Mouse (Mus musculus) sigmoid colon, adult 10 weeks (tissue): Measurements from ENCODE around the gene Mmp11. TPM values are rescaled to one million over a fixed set of nuclear protein-coding genes. Genes with fewer than 3 reads are reported as not detected.

Experiments
- polyA plus RNA-seq: library from polyadenylated mRNA; stranded (reverse); fragments of 350-450 nt; fragmentation: Illumina TruSeq; extraction: RNeasy Lipid Tissue Mini Kit (QIAGEN cat#74804); gene quantifications from one replicate; pipeline ENCODE4 v1.2.3, GENCODE M21; 2014; ENCODE audit warnings: low read depth, low replicate concordance

The Mmp11 gene
- polyA plus RNA-seq, result 1.0 TPM

DNA sequence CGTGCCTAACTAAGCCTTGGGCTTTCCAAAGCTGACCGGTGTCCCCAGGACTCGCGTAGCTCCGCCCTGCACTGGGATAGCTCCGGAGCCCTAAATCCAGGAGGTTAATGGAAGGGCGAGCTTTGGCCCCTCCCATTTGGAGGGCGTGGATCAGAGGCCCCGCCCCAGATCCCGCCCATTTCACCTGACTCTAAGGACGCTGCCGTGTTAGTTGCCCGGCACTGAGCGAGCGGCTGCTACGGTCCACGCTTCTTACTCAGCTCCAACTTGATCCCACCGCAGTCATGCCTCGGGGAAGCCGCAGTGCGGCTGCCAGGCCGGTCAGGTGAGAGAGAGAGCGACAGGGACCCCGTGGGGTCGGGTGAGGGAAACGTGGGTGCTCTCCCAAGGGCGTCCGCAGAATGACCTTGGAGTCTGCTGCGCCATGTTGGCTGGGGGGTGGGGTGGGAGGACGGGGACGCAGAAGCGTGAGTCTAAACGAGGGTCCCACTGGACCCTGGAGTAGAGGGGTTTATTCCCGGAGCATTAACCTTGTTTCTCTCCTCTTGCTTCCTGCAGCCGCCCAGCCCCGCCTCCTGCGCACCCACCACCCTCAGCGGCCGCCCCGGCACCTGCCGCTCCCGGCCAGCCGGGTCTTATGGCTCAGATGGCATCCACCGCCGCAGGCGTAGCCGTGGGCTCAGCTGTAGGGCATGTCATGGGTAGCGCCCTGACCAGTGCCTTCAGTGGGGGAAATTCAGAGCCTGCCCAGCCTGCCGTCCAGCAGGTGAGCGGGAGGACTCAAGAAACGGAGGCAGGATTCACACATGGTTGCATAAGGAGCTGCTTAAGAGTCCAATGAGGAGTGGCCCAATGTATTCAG lies at the start of gene Mmp11:
Gene Mmp11 (minus strand): TSS at position 817 of the 862 bp plus-strand sequence.

DNA sequence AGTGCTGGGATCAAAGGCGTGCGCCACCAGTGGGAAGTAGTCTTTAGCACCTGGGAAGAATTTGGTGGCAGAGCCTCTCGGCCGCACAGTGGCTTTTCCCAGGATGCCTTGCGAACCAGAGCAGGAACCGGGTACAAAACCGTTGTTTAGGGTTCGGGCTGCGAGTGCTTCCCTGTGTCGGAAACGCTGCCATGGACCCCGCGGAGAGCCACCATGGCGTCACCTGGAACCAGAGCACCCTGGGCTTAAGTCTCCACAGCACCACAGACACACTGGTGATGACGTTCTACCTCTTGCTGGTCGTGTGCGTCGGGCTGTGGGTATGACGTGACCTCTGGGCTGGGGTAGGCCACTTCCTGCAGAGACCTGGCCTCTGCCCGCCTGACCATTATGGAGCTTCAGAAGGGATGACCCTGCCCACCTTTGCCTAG lies 18.1 kb upstream of the Mmp11 start, which contains the start of gene Gm5134:
Gene Gm5134 (plus strand): TSS at position 134 of the 431 bp plus-strand sequence.

DNA sequence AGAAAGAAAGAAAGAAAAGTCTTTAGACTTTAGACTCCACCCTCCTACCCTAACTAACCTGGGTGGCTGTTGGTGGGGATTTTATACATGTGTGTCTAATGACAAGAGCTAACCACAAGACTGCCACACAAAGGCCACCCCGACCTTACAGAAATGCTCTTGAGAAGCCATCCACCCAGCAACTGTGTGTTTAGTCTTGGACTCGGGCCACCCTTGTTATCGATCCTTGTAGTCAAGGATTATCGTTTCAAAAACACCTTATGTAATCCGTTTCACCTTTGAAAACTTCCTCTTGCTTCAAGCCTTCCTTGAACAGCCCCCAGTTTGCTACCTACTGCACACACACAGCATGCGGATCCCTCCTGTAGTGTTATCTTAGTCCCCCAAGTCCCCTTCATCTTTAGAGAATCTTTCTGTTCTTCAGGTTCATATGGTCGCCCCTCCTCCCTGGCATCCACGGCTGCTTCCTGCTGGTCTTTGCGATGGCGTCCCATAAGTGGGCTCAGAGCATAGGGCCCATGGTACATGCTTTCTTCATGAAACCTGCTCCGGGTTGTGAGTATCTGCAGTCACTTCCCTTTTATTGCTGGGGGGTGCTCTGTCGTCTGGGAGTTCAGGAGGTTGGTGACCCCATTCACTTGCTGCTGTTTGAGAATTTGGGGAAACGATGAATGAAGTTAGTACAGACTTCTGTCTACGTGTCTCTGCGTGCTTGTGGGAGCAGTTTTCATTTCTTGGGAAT lies 6.6 kb upstream of the Mmp11 start, which contains the start of gene Vpreb3:
Gene Vpreb3 (plus strand): TSS at position 322 of the 742 bp plus-strand sequence.

DNA sequence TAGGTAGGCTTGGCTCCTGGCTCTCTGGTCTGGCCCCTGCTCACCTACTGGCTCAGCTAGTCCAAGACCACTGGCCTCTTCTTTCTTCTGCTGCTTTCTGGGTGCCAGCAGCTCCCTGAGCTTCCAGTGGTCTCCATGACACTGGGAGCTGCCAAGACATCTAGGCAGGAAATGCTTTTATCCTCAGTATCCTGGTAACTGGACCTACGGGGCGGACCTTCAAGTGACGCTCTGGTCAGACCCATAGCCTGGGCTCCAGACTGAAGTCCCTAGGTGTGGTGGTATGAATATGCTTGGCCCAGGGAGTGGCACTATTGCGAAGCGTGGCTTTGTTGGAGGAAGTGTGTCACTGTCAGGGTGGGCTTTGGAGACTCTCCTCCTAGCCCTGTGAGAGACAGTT lies 4.2 kb upstream of the Mmp11 start, which contains the start of gene Gm867:
Gene Gm867 (minus strand): TSS at position 153 of the 400 bp plus-strand sequence.

DNA sequence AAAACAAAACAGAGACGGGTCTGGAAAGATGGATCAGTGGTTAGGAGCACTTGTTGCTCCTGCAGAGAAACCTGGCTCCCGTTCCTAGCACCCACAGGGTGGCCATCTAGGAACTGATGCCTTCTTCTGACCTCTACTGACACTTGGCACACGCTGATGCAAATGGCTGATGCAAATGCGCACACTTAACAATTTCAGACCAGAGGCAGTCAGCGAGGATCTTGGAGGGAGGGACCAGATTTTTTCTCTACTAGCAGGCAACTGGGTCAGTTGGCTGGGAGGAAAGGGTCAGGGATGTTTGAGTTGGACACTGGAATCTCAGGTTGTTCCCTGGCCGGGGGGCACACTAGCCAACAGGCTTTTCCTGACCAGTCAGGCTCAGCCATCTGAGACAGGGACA lies 3.4 kb downstream of the Mmp11 start, which contains the start of gene Chchd10:
Gene Chchd10 (plus strand): TSS at position 240 of the 400 bp plus-strand sequence.

DNA sequence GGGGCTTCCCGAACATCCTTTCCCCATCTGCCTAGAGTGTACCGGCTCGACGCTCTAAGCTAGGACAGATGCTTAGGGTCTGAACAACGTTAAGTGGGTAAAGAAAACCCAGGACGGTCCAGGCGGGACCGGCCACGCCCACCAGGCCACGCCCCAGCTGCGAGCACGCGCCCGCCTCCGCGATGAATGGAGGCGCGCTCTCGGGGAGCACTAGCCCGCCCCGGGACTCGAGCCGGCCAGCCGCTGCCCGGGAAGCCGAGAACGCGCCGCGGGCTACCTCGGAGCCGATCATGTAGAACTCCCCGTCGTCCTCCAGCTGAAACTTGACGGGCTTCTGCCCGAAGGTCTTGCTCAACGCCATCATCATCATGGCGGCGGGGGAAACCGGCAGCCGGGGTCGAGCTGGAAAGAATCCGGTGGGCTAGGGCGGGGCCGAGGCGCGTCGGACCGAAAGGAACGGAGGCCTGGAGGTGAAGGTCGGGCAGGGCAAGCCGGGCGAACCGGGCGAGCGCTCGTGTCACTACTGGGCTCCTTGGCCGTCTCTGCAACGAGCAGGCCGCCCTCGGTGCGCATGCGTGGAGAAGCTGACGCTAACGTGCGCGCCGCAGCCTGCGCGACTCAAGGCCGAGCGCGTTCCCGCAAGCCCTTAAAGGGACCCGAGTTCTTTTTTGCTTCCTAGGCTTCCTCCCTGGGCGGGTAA lies 15.1 kb downstream of the Mmp11 start, which contains the start of gene Smarcb1:
Gene Smarcb1 (minus strand): TSS at position 592 of the 700 bp plus-strand sequence.

DNA sequence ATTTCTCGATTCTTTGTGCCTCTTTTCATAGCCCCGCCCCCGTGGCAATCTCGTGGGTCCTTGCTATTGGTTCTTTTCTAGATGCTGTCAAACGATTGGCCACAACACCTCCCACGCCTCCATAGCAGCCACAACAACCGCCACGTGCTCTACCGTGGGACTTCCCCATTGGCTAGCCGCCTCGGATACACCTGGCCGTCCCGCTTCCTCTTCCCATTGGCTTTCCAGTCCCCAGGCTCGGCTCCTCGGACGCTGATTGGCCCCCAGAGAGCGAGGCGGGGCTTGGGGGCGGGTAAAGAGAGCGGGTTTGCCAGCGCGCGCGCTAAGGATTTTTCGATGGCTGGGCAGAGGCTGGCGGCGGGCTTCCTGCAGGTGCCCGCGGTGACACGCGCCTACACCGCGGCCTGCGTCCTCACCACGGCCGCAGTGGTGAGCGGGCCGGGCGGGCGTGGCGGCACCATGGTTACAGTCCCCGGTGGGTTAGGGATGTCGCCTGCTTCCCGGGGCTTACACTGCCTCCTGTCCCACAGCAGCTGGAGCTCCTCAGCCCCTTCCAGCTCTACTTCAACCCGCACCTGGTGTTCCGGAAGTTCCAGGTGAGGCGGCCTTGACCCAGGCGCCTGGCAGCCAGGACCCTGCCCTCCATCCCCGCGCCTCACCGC lies 43.1 kb downstream of the Mmp11 start, which contains the start of gene Derl3:
Gene Derl3 (plus strand): TSS at position 325 of the 662 bp plus-strand sequence.

Other genes with a start within 250 kb of the Mmp11 start
- 4.6 TPM for gene Cabin1, start 172.2 kb downstream of the Mmp11 start, polyA plus RNA-seq
- 1.3 TPM for gene Ddt, start 163.1 kb downstream of the Mmp11 start, polyA plus RNA-seq
- gene Gm20441, start 155.5 kb downstream of the Mmp11 start, polyA plus RNA-seq, result not detected
- gene Gstt3, start 155.1 kb downstream of the Mmp11 start, polyA plus RNA-seq, result 56.7 TPM
- gene Gstt1, start 137.9 kb downstream of the Mmp11 start, polyA plus RNA-seq, result 4.0 TPM
- not detected for gene Gstt4, start 114.0 kb downstream of the Mmp11 start, polyA plus RNA-seq
- gene Gstt2, start 99.1 kb downstream of the Mmp11 start, polyA plus RNA-seq, result 13.0 TPM
- not detected for gene Mif, start 76.3 kb downstream of the Mmp11 start, polyA plus RNA-seq
- not detected for gene Derl3, start 43.1 kb downstream of the Mmp11 start, polyA plus RNA-seq
- 10.9 TPM for gene Smarcb1, start 14.9 kb downstream of the Mmp11 start, polyA plus RNA-seq
- gene Chchd10, start 3.4 kb downstream of the Mmp11 start, polyA plus RNA-seq, result 21.3 TPM
- gene Gm867, start 4.2 kb upstream of the Mmp11 start, polyA plus RNA-seq, result not detected
- not detected for gene Vpreb3, start 6.6 kb upstream of the Mmp11 start, polyA plus RNA-seq
- not detected for gene Gm5134, start 18.0 kb upstream of the Mmp11 start, polyA plus RNA-seq
- 12.6 TPM for gene Zfp280b, start 96.2 kb upstream of the Mmp11 start, polyA plus RNA-seq
- 0.22 TPM for gene Slc5a4b, start 174.5 kb upstream of the Mmp11 start, polyA plus RNA-seq
- gene Slc5a4a, start 211.0 kb upstream of the Mmp11 start, polyA plus RNA-seq, result not detected